Mouse (Mus musculus): ENCODE results near the gene Aatk. TPM values are rescaled to one million over a fixed set of nuclear protein-coding genes. Genes with fewer than 3 reads are reported as not detected.

The Aatk gene
- total RNA-seq, 2 experiments from 2014 or later, result 9.4 to 17.0 TPM

DNA sequence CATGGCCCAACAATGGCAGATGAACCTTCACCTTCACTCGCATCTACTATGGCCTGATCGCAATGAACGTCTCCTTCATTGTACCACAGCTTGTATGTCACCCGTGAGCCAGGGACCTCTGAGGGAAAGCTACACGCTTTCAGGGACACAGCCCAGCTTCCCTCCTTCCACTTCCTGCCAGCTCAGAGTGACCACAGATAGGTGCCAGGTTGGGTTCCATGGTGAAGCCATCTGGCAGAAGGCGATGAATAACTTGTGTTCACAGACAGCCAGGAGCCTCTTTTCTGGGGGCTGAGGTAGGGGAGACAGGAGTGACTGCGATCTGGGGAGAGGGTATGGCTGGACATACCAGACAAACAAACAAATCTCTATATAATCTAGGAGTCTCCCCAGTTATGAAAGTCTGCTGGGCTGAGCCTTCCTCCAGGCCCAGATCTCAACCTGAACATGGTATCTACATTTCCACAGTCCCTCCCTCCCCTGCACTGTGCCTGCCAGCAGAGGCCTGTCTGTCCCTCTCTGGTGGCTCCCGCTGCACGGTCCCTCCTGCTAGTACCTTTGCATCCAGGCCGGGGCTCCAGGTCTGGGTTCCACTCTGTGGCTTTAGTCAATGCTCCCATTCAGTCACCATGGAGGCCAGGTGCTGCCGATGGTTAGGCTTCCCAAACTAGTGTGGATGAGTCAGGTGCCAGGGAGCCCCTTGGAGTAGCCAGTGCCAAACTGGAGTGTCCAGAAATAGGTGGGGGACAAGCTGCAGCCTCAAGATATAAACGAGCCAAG is 9.2 kb upstream of the Aatk start:
- intact Hi-C loops (cut with DNase I; ENCODE audit: low total_unique reads), result no loop called here

GRCm38 (mm10) chr11:120053846-120054245 is 6.9 kb upstream of the Aatk start:
- DNase-seq, result no peak
- intact Hi-C loops (cut with DNase I; ENCODE audit: low total_unique reads), result no loop called here

More for the DNA sequence above, 9.2 kb upstream of the Aatk start:
- no peak for DNase-seq

DNA sequence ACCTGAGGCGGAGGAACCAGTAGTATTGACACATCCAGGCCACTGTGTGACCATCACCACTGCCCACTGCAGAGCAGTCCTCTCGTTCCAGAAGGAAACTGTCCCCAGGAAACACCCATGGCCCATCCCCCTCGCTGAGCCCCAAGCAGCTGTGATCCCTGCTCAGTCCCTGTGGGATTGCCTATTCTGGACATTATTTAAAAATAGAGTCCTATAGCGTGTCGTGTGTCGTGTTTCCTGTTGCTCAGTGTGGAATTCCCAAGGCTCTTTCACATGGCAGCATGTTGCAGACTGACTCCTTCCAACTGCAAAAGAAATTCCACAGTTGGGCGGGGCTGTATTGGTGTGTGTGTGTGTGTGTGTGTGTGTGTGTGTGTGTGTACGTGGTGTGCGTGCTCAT is 5.3 kb upstream of the Aatk start:
- no peak for DNase-seq
- intact Hi-C loops (cut with DNase I; ENCODE audit: low total_unique reads), result no loop called here

DNA sequence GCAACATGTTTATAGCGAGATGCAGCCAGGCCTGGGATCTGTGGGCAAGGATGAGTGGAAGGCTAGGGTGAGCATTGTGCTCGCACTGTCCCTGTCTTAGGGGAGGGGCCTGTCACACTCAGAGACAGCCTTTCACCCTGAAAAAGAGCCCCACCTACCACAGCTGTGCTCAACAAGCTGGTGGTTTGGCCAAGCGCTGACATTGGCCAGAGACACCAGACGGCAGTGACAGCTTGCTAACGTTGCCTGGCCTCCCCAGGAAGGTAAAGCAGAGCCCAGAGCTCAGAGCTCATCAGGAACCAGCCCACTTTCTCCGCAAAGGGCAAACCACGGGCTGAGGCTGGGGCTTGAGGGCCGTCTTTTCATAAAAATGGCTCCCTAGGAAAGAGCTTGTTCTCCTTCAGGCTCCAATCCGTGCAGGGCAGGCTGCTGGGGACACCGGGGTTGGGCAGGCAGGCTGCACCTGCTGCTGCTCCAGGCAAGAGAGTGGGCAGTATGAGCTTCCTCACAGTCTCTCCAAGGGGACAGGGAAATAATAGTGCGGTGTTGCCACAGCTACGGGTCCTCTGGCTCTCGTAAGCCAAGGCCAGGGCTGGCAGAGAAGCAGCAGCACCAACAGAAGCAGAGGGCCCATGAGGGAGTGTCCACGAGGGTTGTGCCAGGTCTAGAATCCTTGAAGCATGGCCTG is 4.3 kb upstream of the Aatk start:
- intact Hi-C loops (cut with DNase I; ENCODE audit: low total_unique reads), result no loop called here
- DNase-seq, result no peak

- intact Hi-C loops (cut with DNase I; ENCODE audit: low total_unique reads), result no loop called here
Observed at GRCm38 (mm10) chr11:120049067-120049466, 2.1 kb upstream of the Aatk start.

GRCm38 (mm10) chr11:120048252-120048556 is 1.2 kb upstream of the Aatk start:
- no peak for DNase-seq
- intact Hi-C loops (cut with DNase I; ENCODE audit: low total_unique reads), result no loop called here

More at GRCm38 (mm10) chr11:120049067-120049466, 2.1 kb upstream of the Aatk start:
- no peak for DNase-seq

DNA sequence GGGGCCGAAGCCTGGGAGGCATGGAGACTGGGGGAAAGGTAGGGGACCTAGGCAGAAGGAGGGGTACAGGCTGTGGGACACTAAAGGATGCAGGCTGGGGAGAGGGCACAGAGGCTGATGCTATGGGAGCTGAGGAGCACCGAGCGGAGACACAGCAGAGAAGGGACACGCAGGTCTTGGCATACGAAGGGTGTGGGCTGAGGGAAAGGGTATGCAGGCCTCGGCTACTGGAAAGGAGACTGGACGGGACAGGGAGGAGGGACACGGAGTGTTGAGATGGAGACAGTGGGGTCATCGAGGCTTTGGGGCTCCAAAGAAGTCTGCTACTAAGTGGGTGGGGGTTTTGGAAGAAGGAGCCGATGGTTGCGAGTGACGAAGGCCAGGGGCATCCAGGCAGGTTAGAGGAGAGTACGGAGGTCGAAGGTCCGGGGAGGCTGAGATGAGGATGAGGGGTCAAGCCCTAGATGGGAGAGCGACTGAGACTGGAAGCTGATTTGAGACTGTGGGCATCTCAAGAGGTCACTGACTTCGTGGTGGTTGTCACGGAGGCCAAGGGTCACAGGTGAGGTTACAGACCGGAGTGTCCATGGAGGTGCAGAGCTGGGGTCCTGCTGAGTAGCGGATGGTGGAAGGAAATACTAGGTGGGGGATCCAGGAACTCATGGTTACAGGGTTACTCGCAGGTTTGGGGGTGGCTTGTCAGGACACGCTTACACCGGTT is 724 bp upstream of the Aatk start:
- intact Hi-C loops (cut with DNase I; ENCODE audit: low total_unique reads), result no loop called here

DNA sequence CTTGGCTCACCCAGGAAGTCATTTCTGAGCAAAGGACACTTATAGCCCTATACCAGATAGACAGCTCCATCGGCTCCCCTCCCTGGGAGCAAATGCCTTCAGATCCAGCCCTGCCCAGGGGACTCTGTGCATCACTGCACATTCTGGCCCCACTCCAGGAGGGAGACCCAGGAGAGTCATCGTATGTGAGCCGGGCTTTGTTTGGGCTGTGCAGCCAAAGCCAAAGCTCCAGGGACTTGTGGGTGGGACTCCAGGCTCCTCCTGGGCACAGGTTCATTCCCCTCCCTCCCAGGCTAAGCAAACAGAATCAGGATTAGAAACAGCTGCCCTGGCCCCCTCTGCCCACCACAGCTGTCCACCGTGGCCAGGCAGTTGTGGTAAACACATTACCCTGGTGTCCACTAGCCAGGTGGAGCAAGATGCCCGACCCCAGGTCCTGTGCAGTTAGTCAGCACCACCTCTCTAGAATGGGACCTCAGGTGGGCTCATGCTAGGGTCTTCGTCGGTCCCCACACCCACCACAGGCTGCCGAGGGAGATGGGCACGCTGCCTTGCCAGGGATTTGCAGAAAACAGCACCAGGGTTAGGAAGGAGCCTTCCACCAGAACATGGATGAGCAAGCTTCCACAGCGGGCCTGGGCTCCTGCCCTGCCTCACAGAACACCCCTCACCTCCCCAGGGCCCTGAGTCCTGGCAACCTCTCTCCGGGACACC is 971 bp downstream of the Aatk start:
- DNase-seq, result peak; percentile 49

More for the DNA sequence above, 724 bp upstream of the Aatk start:
- no peak for DNase-seq

DNA sequence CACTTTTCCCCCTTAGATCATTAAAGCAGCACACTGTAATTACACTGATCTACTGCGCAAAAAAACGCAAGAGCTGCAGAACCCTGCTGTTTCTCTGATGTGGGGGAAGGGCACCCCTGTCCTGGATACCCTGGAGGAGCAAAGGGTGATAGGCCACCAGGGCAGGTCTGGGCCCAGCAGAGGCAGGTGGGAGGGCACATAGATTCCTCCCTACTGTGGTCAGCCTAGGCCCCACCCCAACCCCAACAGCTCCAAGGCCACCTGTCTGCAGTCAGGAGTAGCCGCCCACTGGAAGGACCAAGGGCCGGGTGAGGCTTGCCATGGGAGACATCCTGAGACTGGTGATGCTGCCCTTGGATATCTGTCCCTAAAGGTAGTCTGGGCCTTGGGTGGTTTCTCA is 1.6 kb downstream of the Aatk start:
- DNase-seq, result no peak
- intact Hi-C loops (cut with DNase I; ENCODE audit: low total_unique reads), result no loop called here

More for the DNA sequence above, 971 bp downstream of the Aatk start:
- intact Hi-C loops (cut with DNase I; ENCODE audit: low total_unique reads), result no loop called here

DNA sequence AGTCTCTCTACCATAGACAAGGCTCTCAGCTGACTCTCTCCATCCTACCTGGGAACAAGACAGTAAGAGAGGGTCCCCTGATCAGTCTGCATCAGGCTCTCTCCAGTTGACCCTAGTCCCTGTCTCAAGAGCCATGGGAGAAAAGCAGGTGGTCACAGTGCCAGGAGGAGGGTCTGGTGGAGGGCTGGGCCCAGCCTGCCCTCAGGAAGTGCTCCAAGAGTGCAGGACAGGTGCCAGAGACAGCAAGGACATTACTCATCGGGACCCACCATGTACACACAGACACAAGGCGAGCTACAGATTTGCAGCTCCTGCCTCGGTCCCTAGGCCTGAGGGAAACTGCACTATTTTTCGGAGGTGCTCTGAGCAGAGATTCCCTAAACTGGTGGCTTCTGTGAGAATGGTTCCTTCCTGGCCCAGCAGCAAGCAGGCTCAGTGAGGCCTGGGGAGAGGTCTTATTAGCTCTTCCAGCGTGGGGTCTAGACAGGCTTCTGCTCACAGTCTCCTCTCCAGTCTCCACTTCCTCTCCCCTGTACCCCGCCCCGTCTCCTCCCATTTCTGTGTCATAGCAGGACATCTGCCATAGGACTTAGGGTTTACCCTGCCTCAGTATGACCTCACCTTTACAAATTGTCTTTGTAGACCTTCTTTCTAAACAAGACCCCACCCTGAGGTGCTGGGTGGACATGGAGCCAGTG is 4.7 kb downstream of the Aatk start:
- DNase-seq, result no peak

GRCm38 (mm10) chr11:120041191-120042123 is 5.5 kb downstream of the Aatk start:
- intact Hi-C loops (cut with DNase I; ENCODE audit: low total_unique reads), result no loop called here
- peak; percentile 76 for DNase-seq

More for the DNA sequence above, 4.7 kb downstream of the Aatk start:
- intact Hi-C loops (cut with DNase I; ENCODE audit: low total_unique reads), result no loop called here

DNA sequence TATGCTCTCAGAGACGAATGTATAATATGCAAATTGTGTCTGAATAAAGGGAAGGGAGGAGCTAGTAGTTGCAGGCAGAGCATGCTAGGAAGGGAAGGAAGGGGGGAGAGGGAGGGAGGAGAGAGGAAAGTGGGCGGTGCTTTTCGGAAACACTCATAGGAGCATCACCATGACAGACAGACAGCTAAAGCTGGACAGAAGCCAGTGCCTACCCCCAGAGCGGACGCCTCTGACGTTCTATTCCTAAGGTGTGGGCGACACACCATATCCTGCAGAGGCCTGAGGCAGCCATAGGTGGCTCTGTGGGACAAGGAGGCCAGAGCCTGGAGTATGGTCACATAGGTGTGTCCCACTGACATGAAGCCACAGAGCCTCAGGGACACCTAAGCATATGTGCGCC is 6.5 kb downstream of the Aatk start:
- intact Hi-C loops (cut with DNase I; ENCODE audit: low total_unique reads), result no loop called here

GRCm38 (mm10) chr11:120039581-120039980 is 7.4 kb downstream of the Aatk start:
- intact Hi-C loops (cut with DNase I; ENCODE audit: low total_unique reads), result no loop called here
- no peak for DNase-seq

More for the DNA sequence above, 6.5 kb downstream of the Aatk start:
- no peak for DNase-seq

DNA sequence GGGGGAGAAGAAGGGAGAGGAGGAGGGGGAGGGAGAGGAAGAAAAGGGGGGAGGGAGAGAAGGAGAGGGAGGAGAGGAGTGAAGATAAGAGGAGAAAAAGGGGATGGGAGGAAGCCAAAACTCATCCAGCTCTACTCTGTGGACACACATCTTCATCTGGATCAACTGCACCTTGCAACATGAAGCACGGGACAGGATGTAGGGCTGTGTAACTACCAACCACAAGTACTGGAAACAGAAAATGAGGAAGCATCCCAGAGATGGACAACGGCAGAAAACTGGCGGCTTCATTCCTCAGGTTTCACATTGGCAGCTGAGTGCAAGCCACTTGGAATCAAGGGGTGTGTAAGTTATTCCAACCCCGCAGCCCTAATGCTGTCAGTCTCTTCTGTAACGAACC is 12.2 kb downstream of the Aatk start:
- no peak for DNase-seq
- intact Hi-C loops (cut with DNase I; ENCODE audit: low total_unique reads), result loop anchor here (5.0 kb wide), 2 partner anchors 33 to 68 kb away; no protein-coding TSS in a partner anchor

DNA sequence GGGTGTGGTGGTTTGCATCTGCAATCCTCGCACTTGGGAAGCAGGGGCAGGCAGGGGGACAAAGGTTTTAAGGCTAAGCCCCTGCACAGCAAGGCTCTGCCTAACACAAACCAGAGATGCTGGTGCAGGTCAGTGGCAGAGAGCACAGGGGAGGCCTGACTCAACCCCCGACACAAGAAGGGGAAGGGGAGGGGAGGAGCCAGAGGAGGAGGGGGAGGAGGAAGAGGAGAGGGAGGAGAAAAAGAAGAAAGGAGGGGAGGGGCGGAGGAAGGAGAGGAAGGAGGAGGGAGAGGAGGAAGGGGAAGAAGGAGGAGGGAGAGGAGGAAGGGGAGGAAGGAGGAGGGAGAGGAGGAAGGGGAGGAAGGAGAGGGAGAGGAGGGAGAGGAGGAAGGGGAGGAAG is 12.7 kb downstream of the Aatk start:
- no peak for DNase-seq
- intact Hi-C loops (cut with DNase I; ENCODE audit: low total_unique reads), result loop anchor here (5.0 kb wide), 2 partner anchors 33 to 68 kb away; no protein-coding TSS in a partner anchor

- no peak for DNase-seq
- intact Hi-C loops (cut with DNase I; ENCODE audit: low total_unique reads), result loop anchor here (5.0 kb wide), 2 partner anchors 34 to 69 kb away; no protein-coding TSS in a partner anchor
Observed at GRCm38 (mm10) chr11:120033473-120033872, 13.5 kb downstream of the Aatk start.

- intact Hi-C loops (cut with DNase I; ENCODE audit: low total_unique reads), result loop anchor here (5.0 kb wide), 2 partner anchors 35 to 70 kb away; no protein-coding TSS in a partner anchor
- no peak for DNase-seq
Observed at GRCm38 (mm10) chr11:120032052-120032451, 14.9 kb downstream of the Aatk start.

Measured in gastrocnemius, postnatal 14 days (tissue).